Mouse (Mus musculus): ENCODE results near the gene Lrrc29.
A peak's percentile ranks its signal among the peaks of the same experiment; 100 is the strongest.

The Lrrc29 gene

DNA sequence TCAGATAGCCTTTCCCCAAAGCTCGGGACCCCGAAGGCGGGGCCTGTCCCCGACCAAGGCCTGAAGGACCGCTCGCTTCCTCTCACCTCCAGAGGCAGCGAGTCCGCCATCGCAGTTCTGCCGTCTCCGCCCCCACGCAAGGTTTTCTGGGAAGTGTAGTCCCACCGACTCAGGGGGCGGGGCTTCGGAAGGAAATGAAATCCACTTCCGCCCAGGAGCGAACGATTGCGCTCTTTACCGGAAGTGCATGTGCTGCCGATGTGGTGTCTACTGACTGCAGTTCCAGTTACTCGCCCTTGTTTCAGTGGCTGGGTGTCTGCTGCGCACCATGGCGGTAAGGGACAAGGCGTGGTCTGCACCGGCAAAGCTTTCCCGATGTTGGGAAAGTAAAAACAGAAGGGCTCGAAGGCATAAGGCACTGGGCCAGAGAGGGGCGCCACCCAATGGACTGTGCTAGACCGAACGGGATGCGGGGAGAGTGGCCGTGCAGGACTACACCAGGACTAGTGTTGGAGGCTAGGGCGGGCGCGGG lies at the start of gene Lrrc29, which contains the start of gene Tmem208:
Gene Lrrc29, minus strand, starts transcription at position 138 of the 532 bp plus-strand sequence.
Gene Tmem208, plus strand, starts transcription at position 214 of the 532 bp plus-strand sequence.
- peak; percentile 97 for DNase-seq

- no peak for DNase-seq
These were observed 48.5 kb upstream of the Lrrc29 start for GRCm38 (mm10) chr8:105374513-105374966.

DNA sequence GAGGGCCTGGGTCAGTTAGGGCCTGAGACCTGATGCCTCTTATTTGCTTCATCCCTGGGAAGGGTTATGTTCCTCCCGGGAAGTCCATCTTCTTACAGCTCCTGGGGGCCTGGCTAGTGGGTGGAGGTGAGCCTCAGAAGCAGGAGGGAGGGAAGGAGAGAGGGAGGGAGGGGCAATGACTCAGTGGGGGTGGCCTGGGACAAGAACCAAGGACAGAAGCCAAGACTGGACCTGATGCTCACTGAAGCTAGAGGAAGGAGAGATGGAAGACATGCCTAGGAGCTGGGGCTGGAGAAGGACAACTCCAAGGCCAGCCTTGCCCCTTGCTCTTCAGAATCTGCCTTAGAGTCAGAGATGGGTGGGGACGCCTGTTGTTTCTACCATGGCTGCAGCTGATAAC lies 47.0 kb upstream of the Lrrc29 start, which contains the start of gene Plekhg4:
Gene Plekhg4, plus strand, starts transcription at position 243 of the 400 bp plus-strand sequence.
- DNase-seq, result no peak

GRCm38 (mm10) chr8:105372473-105372872 lies 46.4 kb upstream of the Lrrc29 start:
- no peak for DNase-seq

- no peak for DNase-seq
These were observed 41.0 kb upstream of the Lrrc29 start for GRCm38 (mm10) chr8:105367107-105367506.

DNA sequence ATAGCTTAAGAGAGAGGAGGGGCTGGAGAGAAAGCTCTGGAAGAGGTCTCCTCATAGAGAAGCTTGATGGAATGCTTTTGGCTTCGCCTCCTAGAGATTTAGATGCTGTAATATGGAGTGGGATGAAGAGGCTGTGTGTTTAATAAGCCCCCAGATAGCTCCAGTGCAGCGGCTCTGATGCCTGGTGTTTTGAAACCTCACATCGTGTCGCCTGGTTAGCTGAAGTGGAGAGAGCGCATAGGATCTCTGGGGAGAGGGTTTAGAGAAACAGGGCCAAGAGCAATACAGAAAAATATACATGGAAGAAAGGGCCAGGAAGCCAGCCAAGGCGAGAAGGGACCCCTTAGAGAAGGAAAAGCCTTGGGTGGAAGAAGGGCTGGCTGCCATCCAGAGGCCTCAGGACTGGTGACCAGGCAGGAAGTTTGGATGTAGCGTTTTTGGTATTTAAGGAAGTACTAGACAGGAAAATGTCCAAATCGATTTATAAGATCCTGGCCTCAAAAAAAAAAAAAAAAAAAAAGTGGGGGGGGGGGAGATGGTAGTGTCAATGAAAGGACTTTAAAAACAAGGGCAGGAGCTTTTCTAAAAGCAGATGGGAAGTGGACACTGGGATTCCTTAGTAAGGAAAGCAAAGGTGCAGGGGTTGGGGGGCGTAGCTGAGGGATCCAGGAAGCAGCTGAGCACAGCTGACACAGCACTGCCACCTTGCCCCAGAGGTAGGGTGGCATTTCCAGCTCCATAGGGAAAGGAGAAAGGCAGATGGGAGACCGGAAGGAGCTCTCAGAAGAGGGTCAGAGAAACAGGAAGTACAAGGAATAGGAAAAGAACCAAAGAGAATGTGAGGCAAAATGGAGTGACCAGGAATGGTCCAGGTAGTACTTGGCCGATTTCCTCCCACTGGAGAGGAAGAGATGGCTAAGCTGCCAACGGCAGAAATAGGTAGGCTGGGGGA lies 35.9 kb upstream of the Lrrc29 start:
- no peak for DNase-seq

- DNase-seq, result no peak
These were observed 33.6 kb upstream of the Lrrc29 start for GRCm38 (mm10) chr8:105359646-105360045.

DNA sequence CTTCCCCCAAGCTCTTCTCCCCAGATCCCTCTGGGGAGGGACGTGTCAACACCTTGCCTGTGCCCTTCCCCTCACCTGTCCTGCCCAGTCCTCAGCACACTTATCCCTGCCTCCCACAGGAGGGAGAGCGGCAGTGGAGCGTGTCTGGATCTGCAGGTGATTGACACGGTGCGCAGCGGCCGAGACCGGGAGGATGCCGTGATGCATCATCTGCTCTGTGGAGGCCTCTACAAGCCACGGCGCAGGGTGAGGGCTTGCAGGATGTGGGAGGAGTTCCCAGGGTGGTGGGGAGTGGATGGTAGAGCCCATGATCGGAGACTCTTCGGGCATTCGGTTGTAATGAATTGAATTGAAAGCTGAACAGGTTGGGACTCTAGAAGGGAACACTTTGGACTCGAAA lies 33.1 kb upstream of the Lrrc29 start:
- DNase-seq, result no peak

GRCm38 (mm10) chr8:105356681-105357080 lies 30.6 kb upstream of the Lrrc29 start:
- DNase-seq, result no peak

GRCm38 (mm10) chr8:105355179-105356024 lies 29.3 kb upstream of the Lrrc29 start:
- DNase-seq, result peak; percentile 57

GRCm38 (mm10) chr8:105354549-105354948 lies 28.5 kb upstream of the Lrrc29 start:
- DNase-seq, result no peak

DNA sequence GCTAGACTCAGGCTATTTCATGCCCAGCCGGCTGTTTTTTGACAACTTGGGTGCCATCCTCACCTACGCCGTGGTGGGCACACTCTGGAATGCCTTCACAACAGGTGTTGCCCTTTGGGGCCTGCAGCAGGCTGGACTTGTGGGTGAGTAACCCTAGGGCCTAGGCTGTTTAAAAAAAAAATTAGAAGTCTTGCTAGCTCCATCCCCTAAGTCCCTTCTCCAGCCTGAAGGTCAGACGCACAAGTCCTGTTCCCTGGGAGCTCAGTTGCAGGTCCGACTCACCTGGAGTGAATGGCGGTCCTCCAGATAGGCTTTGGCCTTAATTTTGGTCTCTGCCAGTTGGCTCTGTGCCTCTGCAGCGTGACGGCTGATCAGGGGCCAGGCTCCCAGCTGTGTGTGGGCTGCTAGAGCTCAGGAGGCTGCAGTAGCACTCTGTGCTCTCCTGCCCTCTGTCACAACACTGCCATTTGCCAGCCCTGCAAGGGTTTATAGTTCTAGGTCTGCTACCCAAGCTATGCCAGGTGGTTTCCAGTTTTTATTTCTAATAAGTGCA lies 27.6 kb upstream of the Lrrc29 start:
- DNase-seq, result no peak

- DNase-seq, result no peak
These were observed 24.1 kb upstream of the Lrrc29 start for GRCm38 (mm10) chr8:105350186-105350585.

DNA sequence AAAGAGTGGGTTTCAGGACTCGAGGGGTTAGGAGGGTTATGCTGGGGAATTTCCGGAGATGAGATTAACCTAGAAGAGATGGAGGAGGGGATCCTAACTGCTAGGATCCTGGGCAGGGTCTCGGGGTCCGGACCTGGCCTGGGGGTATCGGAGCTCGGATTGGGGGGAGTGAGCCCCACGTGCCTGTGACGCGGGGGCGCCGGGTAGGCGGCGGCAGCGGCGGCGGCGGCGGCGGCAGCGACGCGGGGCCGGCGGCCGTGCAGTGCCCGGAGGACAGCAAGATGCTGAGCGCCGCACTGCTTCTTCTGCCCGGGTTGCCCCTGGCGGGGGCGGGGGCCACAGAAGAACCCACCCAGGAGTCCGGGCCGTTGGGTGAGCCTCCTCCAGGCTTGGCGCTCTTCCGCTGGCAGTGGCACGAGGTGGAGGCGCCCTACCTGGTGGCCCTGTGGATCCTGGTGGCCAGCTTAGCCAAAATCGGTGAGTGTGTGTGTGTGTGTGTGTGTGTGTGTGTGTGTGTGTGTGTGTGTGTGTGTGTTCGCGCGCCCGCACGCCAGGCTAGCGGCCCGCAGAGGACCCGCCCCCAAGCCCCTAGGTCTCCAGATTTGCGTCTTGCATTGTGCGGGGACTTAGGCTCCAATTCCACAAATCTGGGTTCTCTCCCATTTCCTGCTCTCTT lies 23.2 kb upstream of the Lrrc29 start:
- DNase-seq, result no peak

DNA sequence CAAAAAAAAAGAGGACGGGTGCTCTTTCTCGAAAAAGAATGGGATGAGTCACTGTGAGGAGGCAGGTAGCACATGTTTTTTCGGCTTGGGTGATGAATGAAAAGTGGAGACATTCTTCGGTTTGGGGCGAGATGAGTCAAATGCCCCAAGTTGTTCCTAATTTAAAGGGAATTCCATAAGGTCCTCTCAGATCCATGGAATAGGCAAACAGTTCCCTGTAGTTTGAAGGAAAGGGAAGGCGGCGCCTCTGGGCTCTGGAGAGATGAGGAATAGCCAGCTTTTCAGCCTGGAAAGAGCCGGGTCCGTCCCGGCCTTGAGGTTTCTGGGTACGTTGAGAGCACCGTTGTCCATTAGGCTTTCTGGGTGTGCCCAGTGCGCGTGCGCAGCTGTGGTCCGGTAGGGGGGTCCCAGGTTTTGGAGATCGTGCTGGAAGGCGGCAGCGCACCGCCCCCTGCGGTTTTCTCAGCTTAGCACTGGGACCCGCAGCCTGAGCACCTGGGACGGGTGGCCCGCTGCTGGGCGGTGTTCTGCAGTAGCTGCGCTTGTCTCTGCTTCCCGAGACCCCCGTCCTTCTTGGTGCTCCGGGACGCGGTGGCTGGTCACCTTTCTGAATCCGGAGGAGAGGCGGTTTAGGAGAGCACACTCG lies 22.5 kb upstream of the Lrrc29 start, which contains the start of gene Slc9a5:
Gene Slc9a5, plus strand, starts transcription at position 394 of the 646 bp plus-strand sequence.
- peak; percentile 36 for DNase-seq

DNA sequence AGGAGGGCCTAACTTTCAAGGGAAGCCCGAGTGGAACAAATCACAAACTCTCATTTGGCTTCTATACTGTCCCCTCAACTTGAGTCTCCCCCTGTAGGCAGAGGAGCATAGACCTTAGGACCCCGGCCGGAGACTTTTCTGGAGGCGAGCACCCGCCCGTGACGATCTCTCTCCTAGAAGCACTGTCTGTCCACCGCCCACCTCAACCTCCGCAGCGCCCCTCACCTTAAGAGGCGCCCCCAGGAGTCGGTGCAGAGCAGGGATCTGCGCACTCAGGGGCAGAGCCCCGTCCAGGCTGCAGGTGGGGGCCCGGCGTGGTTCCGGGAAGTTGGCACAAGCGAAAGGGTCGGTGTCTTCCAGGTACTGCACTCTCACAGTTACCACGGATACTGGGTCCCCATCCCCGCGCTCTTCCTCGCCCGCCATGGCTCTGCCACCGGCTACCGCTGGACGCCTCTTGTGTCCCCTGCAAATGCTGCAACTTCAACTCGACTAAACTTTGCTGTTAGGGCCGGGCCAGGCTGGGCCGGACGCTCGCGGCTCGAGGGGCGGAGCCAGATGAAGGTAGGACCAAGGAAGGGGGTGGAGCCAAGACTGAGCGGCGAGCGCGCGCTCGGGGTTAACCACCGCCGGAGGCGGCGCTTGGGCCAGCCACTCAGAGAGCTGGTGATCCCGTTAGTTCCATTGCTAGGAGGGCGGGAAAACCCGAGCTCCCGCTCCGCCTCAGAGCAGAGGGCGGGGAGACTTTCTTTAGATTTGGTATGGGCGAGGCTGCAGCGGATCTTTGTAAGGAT lies 21.5 kb upstream of the Lrrc29 start, which contains the start of gene Fhod1:
Gene Fhod1, minus strand, starts transcription at position 526 of the 794 bp plus-strand sequence.
- DNase-seq, result peak; percentile 95

GRCm38 (mm10) chr8:105346611-105347427 lies 20.7 kb upstream of the Lrrc29 start:
- peak; percentile 78 for DNase-seq

DNA sequence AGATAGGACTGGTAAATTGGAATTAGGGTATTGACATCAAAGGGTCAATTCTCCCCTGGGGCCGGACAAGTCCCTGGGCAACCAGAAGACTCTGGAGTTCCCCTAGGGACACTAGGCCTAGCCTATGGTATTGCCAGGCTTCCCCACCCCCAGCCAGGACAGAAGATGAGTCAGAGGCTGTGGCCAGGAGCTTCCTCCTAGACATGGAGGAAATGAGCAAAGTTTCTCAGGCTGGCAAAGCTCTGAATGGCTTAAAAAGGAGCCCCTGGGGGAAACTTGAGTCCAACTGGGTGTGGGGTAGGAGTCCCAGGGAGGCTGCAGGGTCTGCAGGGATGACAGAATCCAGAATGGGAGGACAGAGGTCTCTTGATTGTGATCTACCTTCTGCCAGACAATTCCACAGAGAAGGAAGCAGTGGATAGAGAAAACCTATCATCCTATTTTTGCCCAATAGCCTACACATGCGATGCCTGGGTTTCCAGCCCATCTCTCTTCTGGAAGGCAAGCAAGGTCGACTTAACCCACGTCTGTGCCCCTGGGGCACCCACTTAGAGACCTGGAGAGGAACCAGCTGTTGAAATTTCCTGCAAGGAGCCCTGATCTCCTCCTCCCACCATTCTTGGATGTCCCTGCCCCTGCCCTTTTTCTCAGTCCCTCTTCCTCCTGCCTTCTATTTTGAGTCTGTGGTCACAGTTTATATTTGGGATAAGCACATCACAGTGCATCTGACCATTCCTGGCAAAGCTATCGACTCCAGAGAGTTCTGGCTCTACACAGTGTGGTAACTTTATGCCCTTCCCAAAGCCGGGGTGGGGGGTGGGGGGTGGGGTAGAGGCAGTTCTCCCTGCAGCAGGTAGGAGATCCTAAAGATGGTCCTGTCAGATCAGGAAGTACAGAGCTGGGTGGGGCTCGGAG lies 19.2 kb upstream of the Lrrc29 start:
- no peak for DNase-seq

Data from kidney, adult 18-20 months (tissue).